Mouse (Mus musculus): ENCODE data around the gene Capn12.

DNA sequence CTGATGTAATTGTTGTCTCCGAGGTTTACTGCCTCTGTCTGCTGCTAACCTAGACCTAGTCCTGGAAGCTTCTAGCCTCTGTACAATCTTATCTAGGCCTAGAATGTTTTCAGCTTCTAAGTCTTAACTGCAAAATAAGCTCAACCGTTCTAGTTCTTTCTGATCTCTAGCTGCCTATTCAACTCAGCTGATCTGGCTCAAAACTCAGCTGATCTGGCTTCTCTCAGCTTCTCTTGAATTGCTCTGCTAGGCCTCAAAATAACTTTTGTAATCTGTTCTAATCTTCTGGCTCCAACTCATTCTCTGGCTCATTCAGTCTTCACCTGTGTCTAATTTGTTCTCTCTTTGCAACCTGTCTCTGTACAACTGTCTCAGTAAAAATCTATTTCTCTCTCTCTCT is 6.7 kb upstream of the Capn12 start:
- TF ChIP-seq CTCF (IDR thresholded peaks at IDR 0.05; ENCODE audit: low read depth) = no peak
- TF ChIP-seq EP300 (optimal IDR thresholded peaks at IDR 0.05) = no peak
